Mouse (Mus musculus): ENCODE measurements around the gene C1s1.
A peak's percentile ranks its signal among the peaks of the same experiment; 100 is the strongest.

- TF ChIP-seq CTCF (IDR thresholded peaks at IDR 0.05; ENCODE audit: low read depth, low read length) (peak; percentile 65), POLR2A (IDR thresholded peaks at IDR 0.05; ENCODE audit: borderline replicate concordance, low read depth, low read length) (no peak)
Observed at GRCm38 (mm10) chr6:124570026-124570425, 27.9 kb upstream of the C1s1 start, which contains the start of gene C1rb.
